Mouse (Mus musculus) neutrophil, adult 59 days (primary cell): ENCODE data around the gene Fnd3c2. TPM values are rescaled to one million over a fixed set of nuclear protein-coding genes. Genes with fewer than 3 reads are reported as not detected.

Source experiments
- total RNA-seq, 2 experiments: library from RNA; stranded (reverse); gene quantifications; 1 replicate in 1 of 2; 2 replicates in 1 of 2; pipeline ENCODE4 v1.2.4; 2023

Gene Fnd3c2
- total RNA-seq: not detected

GRCm38 (mm10) chrX:106255276-106255675, at the start of gene Fnd3c2:
Gene Fnd3c2 (minus strand): TSS chrX:106255376.

GRCm38 (mm10) chrX:106221058-106221457, 34.1 kb downstream of the Fnd3c2 start, which contains the start of gene Taf9b:
Gene Taf9b (minus strand): TSS chrX:106221158.

GRCm38 (mm10) chrX:106186713-106187649, 68.2 kb downstream of the Fnd3c2 start, which contains the start of gene Pgk1:
Gene Pgk1 (plus strand): TSS chrX:106187100.

Other genes with a start within 250 kb of the Fnd3c2 start
- 10 to 100 TPM; 26.5 to 36.6 TPM for gene Magt1, start 243.5 kb downstream of the Fnd3c2 start, total RNA-seq
- 100 to 1,000 TPM; 101 to 112 TPM for gene Cox7b, start 239.7 kb downstream of the Fnd3c2 start, total RNA-seq
- 10 to 100 TPM; 28.9 to 29.7 TPM for gene Atp7a, start 228.1 kb downstream of the Fnd3c2 start, total RNA-seq
- 100 to 1,000 TPM; 138 to 152 TPM for gene Tlr13, start 112.2 kb downstream of the Fnd3c2 start, total RNA-seq
- 100 to 1,000 TPM; 294 to 295 TPM for gene Pgk1, start 68.3 kb downstream of the Fnd3c2 start, total RNA-seq
- 1 to 10 TPM; 1.2 to 1.3 TPM for gene Taf9b, start 34.2 kb downstream of the Fnd3c2 start, total RNA-seq
- not detected for gene Fndc3c1, start 230.0 kb upstream of the Fnd3c2 start, total RNA-seq